Mouse (Mus musculus) CH12.LX (cell line): ENCODE results near the gene Tmem219. TPM values are rescaled to one million over a fixed set of nuclear protein-coding genes. Genes with fewer than 3 reads are reported as not detected.

Experiments
- DNase-seq: peaks from one replicate; pipeline ENCODE4 v3.0.0-alpha.2; 2013; ENCODE audit errors: extremely low read depth
- H3K27ac ChIP-seq: 2 replicates; pipeline ENCODE4 v1.5.1; 2012; ENCODE audit warnings: low read depth, mild to moderate bottlenecking, control low read depth, moderate library complexity; ENCODE audit not compliant: insufficient read depth
- H3K27me3 ChIP-seq: replicated peaks from 2 replicates; pipeline ENCODE3; 2012; ENCODE audit warnings: inconsistent platforms
- H3K36me3 ChIP-seq, 2 experiments: replicated peaks in 1 of 2; 2 replicates each; pipeline versions ENCODE3 to v1.6.1; 2012; ENCODE audit warnings: inconsistent platforms in 1 of 2, low read length in 1 of 2, mild to moderate bottlenecking in 1 of 2, mixed read lengths in 1 of 2, moderate library complexity in 1 of 2; ENCODE audit not compliant: control insufficient read depth in 1 of 2, insufficient read depth in 1 of 2
- H3K4me1 ChIP-seq, 2 experiments: 2 replicates each; pipeline ENCODE4 v1.6.1; 2012; ENCODE audit warnings: inconsistent platforms in 1 of 2, moderate library complexity in 1 of 2; ENCODE audit not compliant: insufficient read depth in 2 of 2, control insufficient read depth in 1 of 2
- H3K4me2 ChIP-seq: 2 replicates; pipeline ENCODE4 v1.6.1; 2012; ENCODE audit warnings: low read depth, mild to moderate bottlenecking, control low read depth; ENCODE audit not compliant: poor library complexity, insufficient read depth, severe bottlenecking
- H3K4me3 ChIP-seq, 3 experiments: fragments of 150-350 bp in 1 of 3; sonication (generic) in 1 of 3; replicated peaks in 1 of 3; 2 replicates each; pipeline versions ENCODE3 to v1.5.1; 2011 to 2012; ENCODE audit warnings: low read depth in 2 of 3, low read length in 2 of 3, mild to moderate bottlenecking in 2 of 3, moderate library complexity in 2 of 3, control low read depth in 1 of 3, improper control_type of control experiment in 1 of 3, inconsistent platforms in 1 of 3, mixed read lengths in 1 of 3; ENCODE audit not compliant: poor library complexity in 1 of 3
- H3K79me2 ChIP-seq: replicated peaks from 2 replicates; pipeline ENCODE4 v1.6.1; 2012; ENCODE audit warnings: mild to moderate bottlenecking, moderate library complexity; ENCODE audit not compliant: control insufficient read depth, poor library complexity, insufficient read depth, severe bottlenecking; ENCODE audit errors: extremely low read depth
- H3K9ac ChIP-seq: 2 replicates; pipeline ENCODE4 v1.6.1; 2012; ENCODE audit warnings: low read depth, mild to moderate bottlenecking, control low read depth, moderate library complexity; ENCODE audit not compliant: insufficient read depth
- H3K9me3 ChIP-seq: replicated peaks from 2 replicates; pipeline ENCODE3; 2012; ENCODE audit warnings: low read length, inconsistent platforms, mixed read lengths
- CHD2 ChIP-seq: IDR thresholded peaks from 2 replicates; pipeline ENCODE4 v1.6.1; 2011; ENCODE audit warnings: low read length, improper control_type of control experiment
- EP300 ChIP-seq: IDR thresholded peaks from 2 replicates; pipeline ENCODE4 v1.6.1; 2011; ENCODE audit warnings: low read length, improper control_type of control experiment
- GABPA ChIP-seq: IDR thresholded peaks from 2 replicates; pipeline ENCODE4 v1.6.1; 2012; ENCODE audit warnings: low read depth, low read length, improper control_type of control experiment, inconsistent platforms; ENCODE audit not compliant: insufficient replicate concordance
- IRF4 ChIP-seq: IDR thresholded peaks from 2 replicates; pipeline ENCODE4 v1.6.1; 2014; ENCODE audit warnings: low read depth, mild to moderate bottlenecking, inconsistent platforms, low read length, improper control_type of control experiment
- JUND ChIP-seq: conservative IDR thresholded peaks from 2 replicates; pipeline ENCODE4 v1.6.1; 2011; ENCODE audit warnings: low read depth, low read length, improper control_type of control experiment
- KAT2A ChIP-seq: IDR thresholded peaks from 2 replicates; pipeline ENCODE4 v1.6.1; 2012; ENCODE audit warnings: low read length, improper control_type of control experiment, inconsistent platforms; ENCODE audit not compliant: insufficient replicate concordance
- MAFK ChIP-seq: IDR thresholded peaks from 2 replicates; pipeline ENCODE4 v1.6.1; 2011; ENCODE audit warnings: low read length, improper control_type of control experiment; ENCODE audit not compliant: insufficient replicate concordance
- MAZ ChIP-seq: IDR thresholded peaks from 2 replicates; pipeline ENCODE4 v1.6.1; 2012; ENCODE audit warnings: low read depth, mild to moderate bottlenecking, inconsistent platforms, low read length, improper control_type of control experiment, moderate library complexity
- MEF2A ChIP-seq: IDR thresholded peaks from 2 replicates; pipeline ENCODE4 v1.6.1; 2014; ENCODE audit warnings: low read depth, mild to moderate bottlenecking, inconsistent platforms, low read length, improper control_type of control experiment, borderline replicate concordance
- NELFE ChIP-seq: IDR thresholded peaks from 2 replicates; pipeline ENCODE4 v1.6.1; 2011; ENCODE audit warnings: low read depth, low read length, improper control_type of control experiment
- NRF1 ChIP-seq: IDR thresholded peaks from 2 replicates; pipeline ENCODE4 v1.6.1; 2014; ENCODE audit warnings: low read depth, mild to moderate bottlenecking, inconsistent platforms, low read length, improper control_type of control experiment, moderate library complexity
- PAX5 ChIP-seq: IDR thresholded peaks from 2 replicates; pipeline ENCODE4 v1.6.1; 2012; ENCODE audit warnings: low read length, inconsistent platforms, mixed read lengths
- SIN3A ChIP-seq: IDR thresholded peaks from 2 replicates; pipeline ENCODE4 v1.6.1; 2012; ENCODE audit warnings: low read length, improper control_type of control experiment, inconsistent platforms
- SMC3 ChIP-seq: IDR thresholded peaks from 2 replicates; pipeline ENCODE4 v1.6.1; 2011; ENCODE audit warnings: low read depth, low read length, improper control_type of control experiment
- USF1 ChIP-seq: IDR thresholded peaks from 2 replicates; pipeline ENCODE4 v1.6.1; 2014; ENCODE audit warnings: low read depth, mild to moderate bottlenecking, inconsistent platforms, low read length, improper control_type of control experiment
- USF2 ChIP-seq: conservative IDR thresholded peaks from 2 replicates; pipeline ENCODE4 v1.6.1; 2011; ENCODE audit warnings: low read depth, low read length, improper control_type of control experiment
- ZMIZ1 ChIP-seq: IDR thresholded peaks from 2 replicates; pipeline ENCODE4 v1.6.1; 2012; ENCODE audit warnings: low read depth, mild to moderate bottlenecking, inconsistent platforms, low read length, improper control_type of control experiment
- dilution Hi-C: fragments of 300-500 bp; cut with MboI; formaldehyde crosslinking; loops from 2 replicates; pipeline ENCODE4 v1.14.3; 2020; ENCODE audit warnings: low sequenced_read_pairs; ENCODE audit not compliant: extremely low pct_unique_long_range_greater_than_20kb, extremely low pct_ligation_motif_present
- in situ Hi-C: fragments of 300-500 bp; cut with MboI; formaldehyde crosslinking; loops from 3 replicates; pipeline ENCODE4 v1.14.3; 2019; ENCODE audit warnings: low sequenced_read_pairs, low pct_ligation_motif_present, low pct_unique_long_range_greater_than_20kb, mixed read lengths
- polyA plus RNA-seq: library from polyadenylated mRNA; unstranded; fragments of >175 nt; gene quantifications from 2 replicates; pipeline ENCODE4 v1.2.1, GENCODE M21; 2012; ENCODE audit warnings: low read depth; ENCODE audit not compliant: insufficient read length
- total RNA-seq, 2 experiments: library from RNA; depleted of rRNA; stranded (reverse); fragments of 300-350 nt in 1 of 2; fragments of >200 nt in 1 of 2; gene quantifications; 2 replicates each; pipeline ENCODE4 v1.2.3; 2012 to 2014

Tmem219 gene
- total and polyA plus RNA-seq, 3 experiments, result 33.4 to 43.2 (median 37.4) TPM

GRCm38 (mm10) chr7:126961095-126961494 is 38.4 kb upstream of the Tmem219 start:
- DNase-seq, result no peak
- Histone ChIP-seq H3K27me3 (no peaks in the 10 kb centered on the region), H3K79me2 (no peaks in the 10 kb centered on the region), H3K9ac (no peak overlapping the region), H3K9me3 (no peaks in the 10 kb centered on the region), H3K4me3 (no peak overlapping the region), H3K4me1 (peaks cover 17 to 59% of the 10 kb centered on the region in 2 experiments), H3K4me2 (no peak overlapping the region), H3K36me3 (peaks cover 48 to 84% of the 10 kb centered on the region in 2 experiments), H3K27ac (no peak overlapping the region)
- dilution Hi-C loops (no loop called here), in situ Hi-C loops (loop anchor here (5.0 to 10.0 kb wide), 2 partner anchors 56 to 256 kb away; partner anchors contain the start of genes Coro1a, Pagr1a and Pagr1b)
- no peak for TF ChIP-seq USF2
- TF ChIP-seq CHD2, result no peak
- TF ChIP-seq KAT2A, result no peak
- no peak for TF ChIP-seq SMC3
- no peak for TF ChIP-seq IRF4
- no peak for TF ChIP-seq NRF1
- TF ChIP-seq MAFK, result no peak
- TF ChIP-seq MAZ, result no peak
- TF ChIP-seq USF1, result no peak
- TF ChIP-seq EP300, result no peak
- TF ChIP-seq GABPA, result no peak

GRCm38 (mm10) chr7:126959780-126960179 is 37.1 kb upstream of the Tmem219 start:
- H3K36me3 ChIP-seq, result peaks cover 48 to 88% of the 10 kb centered on the region in 2 experiments
- H3K27ac ChIP-seq, result no peak overlapping the region
- in situ Hi-C loops, result loop anchor here (5.0 to 10.0 kb wide), 2 partner anchors 58 to 255 kb away; partner anchors contain the start of genes Coro1a, Pagr1a and Pagr1b
- no peak for DNase-seq
- H3K4me2 ChIP-seq, result no peak overlapping the region
- TF ChIP-seq JUND, result no peak
- no peak for TF ChIP-seq MEF2A
- TF ChIP-seq MAZ, result no peak
- no peak for TF ChIP-seq IRF4
- TF ChIP-seq SIN3A, result no peak
- no peak for TF ChIP-seq EP300
- TF ChIP-seq NELFE, result no peak
- no peak for TF ChIP-seq ZMIZ1
- TF ChIP-seq PAX5, result no peak
- no peak overlapping the region for H3K4me3 ChIP-seq
- H3K79me2 ChIP-seq, result no peaks in the 10 kb centered on the region
- H3K9me3 ChIP-seq, result no peaks in the 10 kb centered on the region
- H3K4me1 ChIP-seq, result peaks cover 17 to 67% of the 10 kb centered on the region in 2 experiments
- no peak overlapping the region for H3K9ac ChIP-seq
- H3K27me3 ChIP-seq, result no peaks in the 10 kb centered on the region
- dilution Hi-C loops, result no loop called here
